Mouse (Mus musculus) heart, embryonic 14.5 days (tissue): ENCODE data around the gene Gm37240. TPM values are rescaled to one million over a fixed set of nuclear protein-coding genes. Genes with fewer than 3 reads are reported as not detected.

Experiments used
- ATAC-seq: fragments of 200-750 bp; cut with Nextera tagmentation; 2 replicates; pipeline ENCODE4 v1.8.0; 2017; ENCODE audit warnings: low read depth, moderate TSS enrichment; ENCODE audit not compliant: insufficient number of reproducible peaks, insufficient read depth, low FRiP score
- H3K27ac ChIP-seq, 2 experiments: fragments of 200-500 bp in 1 of 2; fragments of 300-500 bp in 1 of 2; sonication (generic) in 1 of 2; replicated peaks in 1 of 2; 2 replicates each; pipeline ENCODE4 v1.5.1; 2012 to 2014; ENCODE audit warnings: low read depth in 2 of 2, low read length in 2 of 2, control low read depth in 1 of 2, mild to moderate bottlenecking in 1 of 2, mixed read lengths in 1 of 2; ENCODE audit not compliant: control insufficient read depth in 1 of 2, insufficient read depth in 1 of 2
- H3K27me3 ChIP-seq: fragments of 300-500 bp; sonication (generic); 2 replicates; pipeline ENCODE4 v1.6.1; 2014; ENCODE audit warnings: mild to moderate bottlenecking, low read length, control low read depth; ENCODE audit not compliant: control insufficient read depth, insufficient read depth
- H3K36me3 ChIP-seq: fragments of 300-500 bp; sonication (generic); 2 replicates; pipeline ENCODE4 v1.6.1; 2014; ENCODE audit warnings: mild to moderate bottlenecking, control low read depth, low read length, mixed read lengths; ENCODE audit not compliant: control insufficient read depth, insufficient read depth
- H3K4me1 ChIP-seq, 2 experiments: fragments of 200-500 bp in 1 of 2; fragments of 300-500 bp in 1 of 2; sonication (generic) in 1 of 2; 2 replicates each; pipeline ENCODE4 v1.6.1; 2012 to 2014; ENCODE audit warnings: low read length in 2 of 2, control low read depth in 1 of 2, mixed read lengths in 1 of 2; ENCODE audit not compliant: control insufficient read depth in 2 of 2, insufficient read depth in 2 of 2
- H3K4me2 ChIP-seq: fragments of 300-500 bp; sonication (generic); 2 replicates; pipeline ENCODE4 v1.6.1; 2014; ENCODE audit warnings: mild to moderate bottlenecking, low read length
- H3K4me3 ChIP-seq, 2 experiments: fragments of 200-500 bp in 1 of 2; fragments of 300-500 bp in 1 of 2; sonication (generic) in 1 of 2; 2 replicates each; pipeline ENCODE4 v1.5.1; 2012 to 2014; ENCODE audit warnings: low read length in 2 of 2, mild to moderate bottlenecking in 2 of 2, control low read depth in 1 of 2, low read depth in 1 of 2, moderate library complexity in 1 of 2; ENCODE audit not compliant: control insufficient read depth in 1 of 2, insufficient read depth in 1 of 2
- H3K9ac ChIP-seq: fragments of 300-500 bp; sonication (generic); 2 replicates; pipeline ENCODE4 v1.6.1; 2014; ENCODE audit warnings: mild to moderate bottlenecking, low read length
- H3K9me3 ChIP-seq: fragments of 300-500 bp; sonication (generic); 2 replicates; pipeline ENCODE4 v1.6.1; 2016; ENCODE audit warnings: low read length, control low read depth; ENCODE audit not compliant: control insufficient read depth
- WGBS: fragments of 180-500 bp; shearing (Covaris S2); extraction: QIAGEN DNeasy Blood & Tissue Kit; methylation state at CpG from one replicate; pipeline ENCODE4 v1.1.7; 2014; 5-methylcytosine and 5-hydroxymethylcytosine counted together
- polyA plus RNA-seq: library from polyadenylated mRNA; unstranded; fragments of >200 nt; fragmentation: Nextera tagmentation; extraction: Ambion mirVana; gene quantifications from 2 replicates; pipeline ENCODE4 v1.2.1, GENCODE M21; 2014

The Gm37240 gene
- polyA plus RNA-seq, 1 experiment from 2014 or later, result 12.3 TPM

DNA sequence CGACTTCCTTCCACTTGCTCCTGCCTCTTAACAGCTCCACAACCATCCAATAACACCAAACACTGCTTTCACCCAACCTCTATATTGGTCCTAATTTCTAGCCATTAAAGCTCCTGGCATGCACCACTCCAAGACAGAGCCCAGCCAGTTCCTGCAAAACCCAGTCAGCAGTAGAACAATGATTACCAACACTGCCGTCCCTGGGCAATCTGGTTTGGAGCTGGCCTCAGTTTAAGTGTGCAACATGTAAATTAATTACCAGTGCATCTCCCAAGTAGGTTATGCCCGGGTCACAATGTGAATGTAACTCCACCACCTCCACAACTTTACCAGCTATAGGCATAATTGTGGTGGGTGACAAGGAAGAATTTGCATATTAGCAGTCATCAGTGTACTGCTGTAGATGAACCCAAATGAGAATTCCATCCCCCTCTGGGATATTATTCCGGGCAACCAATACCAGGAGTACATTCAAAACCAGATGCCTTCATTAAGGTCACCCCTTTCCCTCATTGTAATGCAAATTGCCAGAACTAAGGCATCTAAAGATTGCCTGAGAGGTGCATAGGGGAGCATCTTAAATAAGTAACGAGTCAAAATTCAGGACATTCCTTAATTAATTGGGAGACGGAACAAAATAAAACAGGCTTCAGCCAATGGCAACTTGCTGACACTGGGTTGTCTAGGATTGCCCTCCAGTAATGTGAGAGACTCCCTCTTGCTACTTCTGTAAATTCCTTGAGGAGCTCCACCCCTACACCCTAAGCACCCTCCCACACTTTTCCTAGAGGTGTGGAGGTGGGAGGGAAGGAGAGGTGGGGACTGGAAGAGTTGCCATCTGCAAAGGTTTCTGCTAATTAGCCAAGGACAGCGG lies 549.2 kb downstream of the Gm37240 start:
- 80% methylated on average over 7 of the region's 7 CpGs for WGBS
- ATAC-seq, result no peak
- peaks cover 12 to 25% of the 10 kb centered on the region in 2 experiments for H3K4me1 ChIP-seq

DNA sequence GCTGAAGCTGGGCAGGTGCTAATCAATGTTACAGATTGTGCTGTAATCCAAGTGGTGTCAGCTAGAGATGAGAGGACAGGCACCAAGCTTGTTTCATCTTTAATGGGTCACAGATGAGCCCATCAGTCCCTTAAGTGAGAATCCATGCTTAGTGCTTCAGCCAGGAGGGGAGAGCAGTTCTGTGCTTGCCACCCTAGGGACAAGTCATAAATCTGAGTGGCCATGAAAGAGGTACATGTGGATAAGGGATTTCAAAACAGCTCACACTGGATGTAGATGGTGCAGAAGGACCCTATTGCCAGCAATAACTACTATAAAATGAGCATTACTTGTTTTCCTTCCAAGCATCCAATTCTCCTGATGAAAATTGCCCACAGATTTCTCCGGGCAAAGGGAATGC lies 551.8 kb downstream of the Gm37240 start:
- Histone ChIP-seq H3K27ac (no peak overlapping the region), H3K9me3 (no peaks in the 10 kb centered on the region), H3K4me1 (peaks cover 7 to 13% of the 10 kb centered on the region in 2 experiments), H3K9ac (no peak overlapping the region), H3K27me3 (no peaks in the 10 kb centered on the region), H3K4me2 (no peak overlapping the region), H3K36me3 (no peaks in the 10 kb centered on the region), H3K4me3 (no peak overlapping the region)
- WGBS, result 90% methylated on average over 1 of the region's 1 CpGs
- ATAC-seq, result no peak

More for the DNA sequence above, 549.2 kb downstream of the Gm37240 start:
- Histone ChIP-seq H3K9me3 (no peaks in the 10 kb centered on the region), H3K4me3 (no peak overlapping the region), H3K27me3 (no peaks in the 10 kb centered on the region), H3K27ac (no peak overlapping the region), H3K36me3 (no peaks in the 10 kb centered on the region), H3K4me2 (no peak overlapping the region), H3K9ac (no peak overlapping the region)

DNA sequence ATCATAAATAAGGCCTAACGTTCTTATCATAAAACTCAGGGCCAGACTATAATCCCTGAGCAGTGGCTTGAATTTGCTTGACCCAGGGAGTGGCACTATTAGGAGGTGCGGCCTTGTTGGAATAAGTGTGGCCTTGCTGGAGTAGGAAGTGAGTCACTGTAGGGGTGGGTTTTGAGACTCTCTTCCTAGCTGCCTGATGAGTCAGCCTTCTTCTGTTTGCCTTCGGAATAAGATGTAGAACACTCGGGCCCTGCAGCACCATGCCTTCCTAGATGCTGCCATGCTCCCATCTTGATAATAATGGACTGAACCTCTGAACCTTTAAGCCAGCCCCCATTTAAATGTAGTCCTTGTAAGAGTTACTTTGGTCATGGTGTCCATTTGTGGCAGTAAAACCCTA lies 555.0 kb downstream of the Gm37240 start:
- Histone ChIP-seq H3K27ac (no peak overlapping the region), H3K9ac (no peak overlapping the region), H3K27me3 (no peaks in the 10 kb centered on the region), H3K4me1 (no peaks in the 10 kb centered on the region; a peak in 1 of 4 replicates), H3K4me2 (no peak overlapping the region), H3K9me3 (no peaks in the 10 kb centered on the region), H3K4me3 (no peak overlapping the region), H3K36me3 (no peaks in the 10 kb centered on the region)
- WGBS, result 78% methylated on average over 4 of the region's 4 CpGs
- no peak for ATAC-seq

DNA sequence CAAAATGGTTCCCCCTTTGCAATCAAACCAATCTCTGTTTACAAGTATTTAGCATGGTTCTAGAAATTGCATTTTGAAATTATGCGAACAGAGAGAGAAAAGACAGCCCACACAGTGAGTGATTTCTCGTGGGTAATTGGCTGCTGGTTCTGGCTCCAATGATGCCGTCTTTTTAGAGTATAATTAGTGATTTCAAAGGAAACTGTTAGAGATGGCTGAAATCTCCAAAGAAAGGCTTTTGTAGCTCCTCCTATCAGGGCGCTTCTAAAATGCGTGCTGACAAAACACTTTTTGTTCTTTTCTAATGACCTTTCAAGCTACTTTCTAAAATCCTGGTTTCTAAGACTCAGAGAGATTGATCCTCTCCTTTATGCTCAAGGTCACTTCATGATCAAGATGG lies 569.1 kb downstream of the Gm37240 start:
- no peak overlapping the region for H3K4me2 ChIP-seq
- 87% methylated on average over 5 of the region's 5 CpGs for WGBS
- no peak overlapping the region for H3K9ac ChIP-seq
- H3K9me3 ChIP-seq, result no peaks in the 10 kb centered on the region
- H3K4me3 ChIP-seq, result no peak overlapping the region
- no peaks in the 10 kb centered on the region for H3K27me3 ChIP-seq
- no peak overlapping the region for H3K27ac ChIP-seq
- no peaks in the 10 kb centered on the region for H3K36me3 ChIP-seq
- ATAC-seq, result no peak
- no peaks in the 10 kb centered on the region for H3K4me1 ChIP-seq

DNA sequence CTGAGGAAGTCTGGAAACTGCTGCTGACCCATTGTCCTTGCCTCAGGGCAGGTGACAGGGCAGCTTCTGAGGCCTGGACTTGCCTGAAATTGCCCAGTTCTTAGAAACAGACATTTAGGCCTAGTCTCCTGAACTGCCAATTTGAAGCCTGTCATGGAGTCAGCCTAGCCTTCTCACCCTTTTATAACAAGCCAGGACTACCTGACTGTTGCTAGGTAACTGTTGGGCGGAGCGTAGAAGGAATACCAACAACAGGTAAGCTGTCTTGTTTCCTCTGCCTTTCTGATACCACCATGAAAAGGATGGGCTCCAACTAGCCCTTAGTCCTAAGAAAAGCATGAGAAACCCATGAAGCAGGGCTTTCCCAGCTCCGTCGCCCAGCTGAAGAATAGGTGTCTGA lies 570.0 kb downstream of the Gm37240 start:
- H3K4me2 ChIP-seq, result no peak overlapping the region
- no peak overlapping the region for H3K9ac ChIP-seq
- no peak for ATAC-seq
- H3K4me3 ChIP-seq, result no peak overlapping the region
- no peaks in the 10 kb centered on the region for H3K27me3 ChIP-seq
- no peaks in the 10 kb centered on the region for H3K4me1 ChIP-seq
- WGBS, result 97% methylated on average over 4 of the region's 4 CpGs
- no peaks in the 10 kb centered on the region for H3K9me3 ChIP-seq
- H3K27ac ChIP-seq, result no peak overlapping the region
- no peaks in the 10 kb centered on the region for H3K36me3 ChIP-seq

DNA sequence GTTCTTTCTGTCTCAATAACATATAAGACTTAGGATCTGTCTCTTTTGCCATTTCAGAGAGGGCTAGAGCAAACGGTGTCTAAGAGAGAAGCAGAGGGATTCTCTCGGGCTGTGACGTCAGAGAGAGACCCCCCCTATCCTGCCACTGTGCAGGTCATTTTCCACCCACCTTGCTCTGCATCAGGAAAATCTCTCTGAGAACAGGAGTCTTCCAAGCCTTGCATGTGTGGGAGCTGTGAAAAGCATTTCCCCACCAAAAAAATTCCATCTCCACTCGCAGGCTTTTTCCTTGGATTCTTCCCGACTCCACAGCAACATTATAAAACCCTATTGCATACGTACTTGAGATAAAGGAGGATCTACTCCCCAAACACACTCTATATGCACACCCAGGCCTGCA lies 572.4 kb downstream of the Gm37240 start:
- Histone ChIP-seq H3K4me1 (peaks cover 6 to 8% of the 10 kb centered on the region in 2 experiments), H3K27ac (no peak overlapping the region), H3K9me3 (no peaks in the 10 kb centered on the region), H3K4me2 (no peak overlapping the region), H3K4me3 (no peak overlapping the region), H3K9ac (no peak overlapping the region), H3K36me3 (no peaks in the 10 kb centered on the region), H3K27me3 (no peaks in the 10 kb centered on the region)
- no peak for ATAC-seq
- WGBS, result 77% methylated on average over 6 of the region's 6 CpGs

DNA sequence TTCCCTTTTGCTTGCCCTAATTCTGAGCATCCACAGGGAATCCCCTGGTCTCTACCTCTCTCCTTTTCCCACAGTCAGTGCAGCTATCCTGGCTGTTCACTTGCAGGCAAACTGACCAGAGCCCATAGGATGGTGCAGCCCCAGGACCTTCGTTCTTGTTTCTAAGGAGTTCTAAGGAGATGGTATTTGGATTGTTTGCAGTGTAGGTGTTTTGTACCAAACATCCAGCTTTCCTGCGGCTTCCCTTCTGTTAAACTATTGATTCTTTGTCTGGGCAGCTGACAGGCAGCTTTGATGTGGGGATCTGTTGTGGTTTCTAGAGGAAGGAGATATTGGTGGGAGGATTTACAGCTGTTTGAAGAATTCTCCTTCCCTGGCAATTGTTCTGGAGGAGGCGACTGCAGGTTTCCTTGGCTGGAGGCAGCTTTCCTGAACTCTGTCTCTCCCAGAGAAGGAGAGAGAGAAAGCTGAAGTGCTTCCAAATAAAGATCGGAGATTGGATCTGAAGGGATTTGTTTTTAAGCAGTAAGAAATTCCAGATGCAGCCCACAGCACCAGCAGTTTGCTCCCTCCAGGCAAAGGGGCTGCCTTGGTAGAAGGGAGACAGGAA lies 573.6 kb downstream of the Gm37240 start:
- Histone ChIP-seq H3K36me3 (no peaks in the 10 kb centered on the region), H3K9ac (no peak overlapping the region), H3K4me3 (no peak overlapping the region), H3K4me2 (no peak overlapping the region), H3K4me1 (peaks cover 6 to 8% of the 10 kb centered on the region in 2 experiments), H3K27me3 (no peaks in the 10 kb centered on the region), H3K27ac (no peak overlapping the region), H3K9me3 (no peaks in the 10 kb centered on the region)
- 38% methylated on average over 4 of the region's 4 CpGs for WGBS
- no peak for ATAC-seq
